Mouse (Mus musculus): Measurements from ENCODE around the gene Podn.

The Podn gene

DNA sequence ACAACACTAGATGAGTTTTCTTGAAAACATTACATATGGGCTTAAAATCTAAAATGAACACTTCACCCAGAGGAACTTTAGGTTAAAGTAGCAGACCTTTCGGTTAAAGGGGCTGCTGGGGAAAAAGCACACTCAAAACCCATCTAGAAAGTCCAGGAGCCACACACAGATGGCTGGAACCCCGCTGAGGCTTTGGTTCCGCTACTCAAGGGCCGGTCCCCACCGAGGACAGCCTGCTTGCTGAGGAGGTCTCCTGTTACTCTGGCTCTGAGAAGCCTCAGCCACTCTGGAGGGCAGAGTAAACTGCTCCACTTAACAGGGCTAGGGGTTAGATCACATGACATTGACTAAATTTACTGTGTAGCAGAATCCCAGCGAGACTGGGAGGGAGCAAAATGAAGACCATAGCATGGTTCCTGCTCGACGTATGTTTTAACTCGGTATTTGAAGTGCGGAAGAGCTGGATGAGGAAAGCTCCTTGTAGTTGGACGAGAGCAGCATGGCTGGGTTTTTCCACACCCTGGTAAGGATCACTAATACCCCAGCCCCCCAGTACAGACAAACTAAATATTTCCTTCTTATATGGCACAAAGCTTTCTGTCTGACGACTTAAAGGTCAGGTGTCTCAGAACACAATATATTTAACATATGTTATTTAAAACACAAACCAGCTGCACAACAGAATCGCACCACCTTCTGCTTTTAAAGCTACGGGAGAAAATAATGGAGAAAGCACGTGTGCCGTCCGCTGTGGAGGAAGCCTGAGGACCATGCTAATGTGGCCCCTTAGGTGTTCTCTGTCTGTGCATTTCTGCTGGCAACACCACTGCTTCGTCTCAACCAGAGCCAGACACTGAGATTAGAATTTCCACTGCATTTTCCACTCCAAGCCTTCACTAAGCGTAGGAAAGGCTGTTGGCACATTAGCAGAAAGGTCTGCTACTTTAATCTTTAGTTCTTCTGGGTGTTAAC is 50.8 kb downstream of the Podn start:
- in situ Hi-C loops (cut with MboI, MseI), result no loop called here

DNA sequence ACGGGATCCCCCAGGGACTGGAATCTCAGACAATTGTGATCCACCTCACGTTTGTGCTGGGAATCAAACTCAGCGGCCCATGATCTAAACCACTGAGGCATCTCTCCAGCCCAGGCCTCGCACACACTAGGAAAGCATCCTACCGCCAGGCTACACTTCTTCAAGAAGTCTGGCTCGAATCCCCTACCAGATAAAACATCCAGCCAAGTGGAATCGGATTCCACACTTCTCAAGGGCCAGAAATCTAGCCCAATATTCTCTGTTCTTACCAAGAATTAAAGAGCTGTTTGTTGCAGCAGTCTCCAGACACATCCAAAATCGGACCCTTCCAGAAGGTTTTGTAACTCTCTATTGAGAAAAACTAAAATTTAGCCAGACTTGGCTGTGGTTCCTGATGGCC is 59.2 kb downstream of the Podn start:
- in situ Hi-C loops (cut with MboI, MseI), result no loop called here

DNA sequence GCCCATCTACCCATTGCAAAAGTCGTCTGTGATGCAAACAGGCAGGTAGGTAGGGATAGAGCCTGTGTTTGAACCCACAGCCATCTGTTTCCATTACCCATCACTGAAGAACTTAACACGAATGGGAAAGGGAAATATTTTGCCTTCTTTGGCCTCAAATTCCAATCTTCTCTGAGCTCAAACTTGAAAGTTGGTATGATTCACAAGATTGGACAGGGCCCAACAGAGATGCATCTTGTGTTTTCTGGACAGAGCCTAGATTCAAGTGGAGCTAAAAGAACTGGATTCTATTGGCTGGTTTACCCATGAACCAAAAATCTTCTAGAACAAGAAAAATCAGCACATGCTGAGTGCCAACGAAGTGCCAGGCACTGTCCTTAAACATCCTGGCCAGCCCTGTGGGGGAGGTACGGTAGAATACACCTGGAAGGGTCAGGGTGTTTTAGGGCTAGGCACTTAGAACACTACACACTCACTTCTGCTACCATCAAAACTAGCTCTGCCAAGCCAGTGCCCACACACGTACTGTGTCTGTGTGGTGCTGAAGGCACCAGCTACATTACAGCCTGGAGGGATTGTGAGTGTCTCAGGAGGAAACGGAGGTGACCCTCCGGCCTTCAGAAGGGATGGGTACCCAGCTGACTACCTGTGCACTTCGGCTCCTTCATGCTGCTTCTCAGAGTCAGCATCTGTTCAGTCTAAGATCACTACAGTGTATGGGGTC is 63.0 kb downstream of the Podn start:
- in situ Hi-C loops (cut with MboI, MseI), result no loop called here

DNA sequence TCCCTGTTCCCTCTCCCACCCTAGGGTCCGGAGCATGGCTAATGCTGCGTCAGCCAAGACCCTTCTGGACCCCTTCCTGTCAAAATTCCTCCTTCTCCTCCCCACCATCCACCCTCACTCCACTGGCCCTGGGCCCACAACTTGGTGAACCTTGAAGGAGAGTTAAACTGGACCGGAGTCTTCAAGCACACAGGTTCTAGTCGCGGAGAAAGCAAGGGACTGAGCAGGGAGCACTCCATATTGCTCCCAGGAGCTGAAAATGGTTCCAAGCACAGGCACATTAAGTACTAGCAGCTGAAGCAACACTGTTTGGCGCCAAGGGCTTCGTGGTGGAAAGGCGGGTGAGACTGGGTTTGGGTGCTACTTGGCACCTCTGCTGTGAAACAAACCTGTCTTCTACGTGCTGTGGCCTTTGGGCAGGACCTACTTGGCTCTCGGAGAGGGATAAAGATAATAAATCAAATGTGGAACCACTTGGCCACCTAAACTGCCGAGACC is 63.8 kb downstream of the Podn start:
- in situ Hi-C loops (cut with MboI, MseI), result no loop called here

DNA sequence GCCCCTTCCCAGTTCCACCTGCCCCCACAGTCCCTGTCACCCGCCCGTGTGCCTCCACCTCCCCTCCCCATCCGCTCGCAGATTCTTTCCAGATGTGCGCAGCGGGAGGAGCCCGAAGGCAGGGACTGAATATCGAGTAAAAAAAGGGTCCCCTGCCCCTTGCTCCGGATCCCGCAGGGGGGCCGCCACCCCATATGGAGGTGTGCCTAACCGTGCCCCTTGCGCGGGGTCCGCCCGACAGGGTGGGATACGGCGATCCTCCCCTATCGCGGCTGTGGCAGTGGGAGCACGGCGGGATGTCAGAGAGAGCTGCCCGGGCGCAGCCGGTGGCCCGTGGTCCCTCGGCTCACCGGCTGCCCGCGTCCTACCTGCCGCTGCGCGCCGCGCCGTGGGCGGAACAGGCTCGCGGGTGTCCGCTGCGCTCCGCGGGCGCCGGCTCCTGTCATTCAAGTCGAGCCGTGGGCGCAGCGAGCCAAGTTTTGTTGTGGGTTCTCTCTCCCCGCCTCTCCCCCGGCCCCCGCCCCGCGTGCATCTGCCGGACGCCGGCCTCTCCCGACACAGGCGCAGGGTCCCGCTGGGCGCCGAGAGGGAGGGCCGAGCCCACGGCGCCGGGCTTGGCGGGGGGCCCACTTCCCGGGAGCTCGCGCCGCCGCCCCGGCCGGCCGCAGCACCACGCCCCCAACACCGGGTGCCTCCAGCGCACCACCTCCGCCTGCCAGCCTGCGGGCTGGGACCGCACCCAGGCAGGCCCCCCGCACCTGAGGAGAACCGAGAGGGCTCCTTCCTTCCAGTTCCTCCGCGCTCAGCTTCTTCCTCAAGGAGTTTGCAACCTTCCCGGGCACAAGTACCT is 64.5 kb downstream of the Podn start:
- in situ Hi-C loops (cut with MboI, MseI), result no loop called here

DNA sequence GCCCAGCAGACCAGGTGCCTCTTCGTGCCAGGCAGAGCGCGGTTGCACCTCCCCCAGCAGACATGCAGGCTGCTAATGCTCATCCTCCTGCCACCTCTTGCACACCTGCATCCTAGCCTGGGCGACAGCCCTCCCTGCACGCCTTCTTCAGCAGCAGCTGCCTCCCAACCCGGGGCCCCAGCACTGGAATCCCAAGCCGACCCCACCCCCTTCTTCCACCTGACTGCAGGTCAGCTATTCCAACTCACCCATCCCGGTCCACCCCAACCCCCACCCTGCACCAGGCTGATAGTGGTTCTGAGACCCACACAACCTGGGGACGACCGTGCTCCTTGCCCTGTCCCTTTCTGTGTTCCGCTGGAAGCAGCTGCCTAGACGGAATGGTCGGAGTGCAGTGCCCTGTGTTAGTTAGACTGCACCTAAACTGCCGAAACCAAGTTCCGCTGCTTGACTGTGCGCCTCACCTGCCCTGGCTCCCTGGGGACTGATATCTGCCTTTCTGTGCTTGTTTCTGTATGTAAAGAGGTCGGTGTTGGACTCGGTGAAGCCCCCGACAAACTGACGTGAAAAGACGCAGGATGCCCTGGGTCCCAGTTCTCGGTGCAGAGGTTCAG is 65.2 kb downstream of the Podn start:
- in situ Hi-C loops (cut with MboI, MseI), result no loop called here

DNA sequence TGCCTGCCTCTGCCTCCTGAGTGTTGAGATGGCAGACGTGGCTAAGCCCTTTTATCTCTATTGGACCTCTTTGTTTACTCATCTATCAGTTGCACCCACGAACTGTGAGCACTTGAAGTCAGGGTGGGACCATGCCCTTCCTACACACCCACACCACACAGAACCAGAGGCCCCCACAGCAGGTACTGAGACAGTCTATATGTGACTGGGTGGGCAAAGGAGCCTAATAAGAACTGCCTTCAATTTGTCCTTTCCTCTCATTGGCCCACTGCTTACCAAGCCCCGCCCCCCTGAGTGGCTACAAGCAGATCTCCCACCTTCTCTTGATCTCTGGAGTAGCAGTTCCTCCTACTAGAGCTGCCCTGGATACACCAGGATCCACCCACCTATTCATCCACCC is 70.1 kb downstream of the Podn start:
- in situ Hi-C loops (cut with MboI, MseI), result no loop called here

DNA sequence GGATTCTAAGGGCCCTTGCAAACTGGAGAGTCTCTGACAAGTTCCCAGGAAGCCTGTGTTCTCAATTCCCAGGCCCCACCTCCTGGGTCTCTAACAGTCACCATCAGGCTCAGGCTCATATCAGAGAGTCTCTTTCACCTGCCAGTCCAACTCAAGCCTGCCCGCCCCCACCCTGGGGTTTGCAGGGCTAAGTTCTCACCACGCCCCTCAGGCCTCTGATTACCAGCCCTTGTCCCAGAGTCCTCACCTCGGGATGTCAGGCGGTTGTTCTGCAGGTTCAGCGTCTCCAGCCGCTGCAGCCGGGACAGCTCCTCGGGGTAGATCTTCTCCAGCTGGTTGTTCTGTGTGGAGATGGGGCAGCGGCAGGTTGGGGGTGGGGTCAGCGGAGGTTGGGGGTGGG is 71.0 kb downstream of the Podn start:
- in situ Hi-C loops (cut with MboI, MseI), result no loop called here

DNA sequence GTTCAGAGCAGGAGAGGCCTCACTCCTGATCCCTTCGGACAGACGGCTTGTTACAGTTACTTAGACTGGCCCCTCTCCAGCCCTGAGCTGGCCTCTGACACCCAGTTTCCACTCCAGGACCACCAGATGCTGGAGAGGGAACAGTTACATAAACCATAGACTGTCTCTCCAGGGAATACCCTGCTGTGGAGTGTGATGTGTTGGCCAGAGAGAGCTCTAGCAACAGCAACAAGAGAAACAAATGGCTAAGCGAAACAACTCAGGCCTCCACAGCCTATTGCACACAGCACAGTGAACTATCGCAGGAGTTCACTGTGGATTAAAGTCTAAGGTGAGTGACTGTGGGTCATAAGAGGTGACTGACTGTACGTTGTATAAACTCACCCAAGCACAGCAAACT is 71.6 kb downstream of the Podn start:
- in situ Hi-C loops (cut with MboI, MseI), result no loop called here

DNA sequence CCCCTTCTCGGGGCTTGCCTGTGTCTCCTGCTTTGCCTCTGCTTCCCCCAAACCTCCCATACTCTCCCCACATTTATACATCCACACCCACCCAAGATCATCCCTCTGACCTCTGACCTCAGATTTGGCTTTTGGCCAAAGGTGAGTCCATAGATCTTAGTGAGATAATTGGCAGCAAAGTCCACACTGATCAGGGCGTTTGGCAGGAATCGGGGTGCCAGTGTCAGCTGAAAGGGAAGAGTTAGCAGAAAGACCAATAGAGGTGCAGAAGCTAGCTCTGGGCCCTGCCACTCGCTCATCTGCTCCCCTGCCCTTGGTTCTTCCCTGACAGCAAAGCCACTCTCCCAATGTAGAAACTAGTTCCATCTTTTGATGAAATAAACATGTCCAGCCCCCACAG is 73.1 kb downstream of the Podn start:
- in situ Hi-C loops (cut with MboI, MseI), result no loop called here

DNA sequence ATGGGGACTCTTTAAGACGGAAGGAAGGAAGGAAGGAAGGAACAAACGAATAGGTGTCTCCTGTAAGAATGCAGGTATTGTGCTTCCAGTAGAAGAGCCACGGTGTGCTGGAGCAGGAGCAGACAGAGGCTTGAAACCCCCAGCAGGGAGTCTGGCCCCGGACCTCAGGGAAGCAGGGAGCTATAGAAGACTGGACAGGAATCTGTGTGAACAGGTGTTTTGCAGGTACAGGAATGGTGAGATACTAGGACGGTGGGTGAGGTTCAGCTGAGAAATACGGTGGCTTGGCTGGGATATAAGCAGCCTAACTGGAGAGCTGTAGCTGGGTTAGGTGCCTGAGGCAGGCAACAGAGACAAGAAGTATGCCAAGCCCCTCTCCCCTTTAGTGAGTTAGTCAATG is 76.1 kb downstream of the Podn start:
- in situ Hi-C loops (cut with MboI, MseI), result no loop called here

DNA sequence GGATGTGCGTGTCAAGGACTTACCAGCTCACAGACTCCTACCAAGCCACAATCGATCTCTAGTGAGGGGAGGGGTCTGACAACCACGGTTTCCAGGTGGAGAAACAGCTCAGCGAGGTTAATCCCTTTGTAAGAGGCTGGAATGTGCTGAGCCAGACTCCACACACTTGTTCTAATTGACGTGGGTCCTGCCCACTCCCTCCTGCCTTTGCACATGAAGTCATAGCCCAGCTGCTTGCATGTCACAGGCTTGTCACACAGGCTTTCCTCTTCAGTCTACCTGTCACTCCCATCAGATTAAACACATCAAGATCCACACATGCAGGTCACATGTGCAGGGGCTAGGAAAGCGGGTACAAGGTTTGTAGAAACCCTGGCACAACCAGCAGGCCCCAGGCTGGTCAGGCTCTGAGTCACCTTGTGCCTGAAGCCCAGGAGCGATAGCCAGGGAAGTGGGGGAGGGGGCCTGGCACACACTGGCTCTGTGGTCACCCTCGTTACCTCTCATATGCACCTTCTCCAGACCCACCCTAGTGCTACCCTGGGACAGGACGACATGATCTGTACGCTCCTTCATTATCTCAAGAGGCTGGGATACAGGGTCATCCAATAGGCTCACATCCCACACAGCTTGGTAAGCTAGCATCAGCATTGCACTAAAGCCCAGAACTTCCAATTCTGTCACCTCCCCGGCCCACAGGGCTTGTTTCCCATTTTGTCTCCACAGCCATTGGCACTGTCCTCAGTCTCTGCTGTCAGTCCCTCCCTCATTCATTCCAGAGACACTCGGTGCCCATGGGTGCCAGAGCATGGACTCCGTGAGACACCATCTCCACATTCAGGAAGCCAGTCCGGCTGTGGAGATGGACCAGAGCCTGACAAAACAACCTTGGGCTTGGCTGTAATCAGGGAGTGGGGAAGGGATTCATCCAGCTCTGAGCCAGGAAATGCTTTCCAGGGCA is 77.0 kb downstream of the Podn start:
- in situ Hi-C loops (cut with MboI, MseI), result loop anchor here in 1 of 2 experiments (5.0 kb wide), 1 partner anchor 1143 kb away; no protein-coding TSS in a partner anchor

DNA sequence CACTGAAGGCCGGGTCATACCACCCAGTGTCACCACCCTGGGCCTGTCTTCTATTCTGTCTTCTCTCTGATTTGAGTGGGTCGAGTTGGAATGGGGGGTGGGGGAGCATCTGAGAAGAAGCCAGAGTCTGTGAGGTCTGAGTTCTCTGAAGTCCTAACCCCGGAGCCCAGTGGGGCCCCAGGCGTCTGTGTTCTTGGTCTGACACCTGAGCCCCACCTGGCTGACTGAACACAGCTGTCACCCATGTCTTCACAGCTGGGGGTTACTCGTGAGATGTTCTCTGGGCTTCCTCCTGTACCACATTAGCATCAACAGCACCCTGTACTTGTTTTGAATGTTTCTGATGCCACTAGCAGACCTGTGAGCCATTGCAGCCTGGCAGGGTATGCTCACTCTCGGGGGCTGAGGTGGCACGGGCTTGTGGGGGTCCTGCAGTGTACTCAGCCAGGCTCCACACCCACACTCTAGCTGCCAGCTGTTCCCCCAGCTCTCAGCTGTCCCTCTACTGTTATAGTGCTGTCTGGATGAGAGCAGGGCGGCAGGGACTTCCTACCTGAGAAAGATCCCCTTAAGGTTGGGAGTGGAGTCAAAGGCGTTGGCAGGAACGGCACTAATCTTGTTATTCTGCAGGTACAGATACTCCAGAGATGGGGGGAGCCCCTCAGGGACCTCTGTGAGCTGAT is 77.9 kb downstream of the Podn start:
- in situ Hi-C loops (cut with MboI, MseI), result loop anchor here in 1 of 2 experiments (5.0 kb wide), 1 partner anchor 1144 kb away; no protein-coding TSS in a partner anchor

DNA sequence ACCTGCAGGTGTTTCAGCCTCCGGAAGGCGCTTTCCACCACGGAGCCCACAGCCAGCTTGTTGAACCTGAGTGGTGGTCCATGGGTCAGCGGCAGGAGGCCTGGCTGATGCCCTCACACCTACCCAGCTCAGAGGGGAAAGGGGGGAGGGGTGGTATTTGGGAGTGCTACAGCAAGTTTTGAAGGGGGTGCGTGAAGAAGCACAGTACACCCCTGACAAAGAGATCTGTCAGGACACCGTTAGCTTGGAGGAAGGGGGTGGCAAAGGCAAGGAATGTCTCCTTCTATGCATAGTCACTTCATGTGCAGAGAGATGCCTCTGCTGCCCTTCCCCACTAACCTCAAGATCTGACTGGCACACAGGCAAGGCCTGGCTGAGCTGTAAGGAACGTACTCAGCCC is 78.4 kb downstream of the Podn start:
- in situ Hi-C loops (cut with MboI, MseI), result loop anchor here in 1 of 2 experiments (5.0 kb wide), 1 partner anchor 1144 kb away; no protein-coding TSS in a partner anchor

DNA sequence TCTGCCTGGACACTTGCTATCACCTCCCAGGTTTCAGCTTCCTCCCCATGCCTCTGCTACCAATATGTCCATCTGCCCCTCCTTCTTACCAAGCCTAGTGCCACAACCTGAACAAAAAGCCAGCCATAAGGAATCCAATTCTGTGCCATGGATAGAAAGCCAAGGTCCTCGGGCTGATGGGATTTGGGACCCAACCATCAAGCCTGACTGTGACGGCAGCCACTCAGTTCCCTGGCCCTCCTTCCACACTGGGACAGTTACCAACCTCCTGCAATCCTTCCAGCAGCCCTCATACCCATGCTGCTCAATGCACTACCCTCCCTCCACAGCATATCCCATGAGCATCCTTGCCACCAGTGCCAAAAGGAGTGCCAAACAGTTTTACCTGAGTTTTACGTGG is 79.9 kb downstream of the Podn start:
- in situ Hi-C loops (cut with MboI, MseI), result loop anchor here in 1 of 2 experiments (5.0 kb wide), 1 partner anchor 1146 kb away; no protein-coding TSS in a partner anchor

DNA sequence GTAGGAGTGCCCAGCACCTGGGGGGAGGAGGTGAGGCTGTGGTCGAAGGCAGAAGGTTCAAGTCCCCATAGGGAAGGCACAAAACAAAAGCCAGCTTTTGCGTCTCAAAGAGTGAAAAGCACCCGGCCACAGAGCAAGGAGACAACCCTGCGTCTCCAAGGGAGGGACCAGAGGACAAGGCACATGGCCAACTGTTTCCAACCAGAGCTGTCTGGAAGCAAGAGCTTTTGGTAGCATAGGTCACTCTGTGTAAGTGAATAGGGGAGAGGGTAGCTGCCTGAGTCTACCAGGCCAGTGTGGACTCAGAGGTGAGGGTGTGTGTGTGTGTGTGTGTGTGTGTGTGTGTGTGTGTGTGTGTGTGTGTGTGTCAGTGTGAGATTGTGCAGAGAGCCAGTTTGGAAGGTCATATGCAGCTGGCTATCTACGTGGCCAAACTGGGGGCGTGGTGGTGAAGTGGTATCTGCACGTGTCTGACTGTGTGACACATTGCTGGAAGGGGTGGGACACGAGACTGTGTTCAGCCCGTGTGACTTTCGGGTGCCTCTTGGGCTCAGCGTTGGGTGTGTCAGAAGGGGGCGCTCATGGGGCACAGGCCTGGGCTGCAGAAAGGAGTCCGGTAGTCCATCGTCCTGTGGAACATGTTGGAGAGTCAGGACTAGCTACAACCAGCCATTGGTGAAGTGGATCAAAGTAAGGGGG is 81.0 kb downstream of the Podn start:
- in situ Hi-C loops (cut with MboI, MseI), result loop anchor here in 1 of 2 experiments (5.0 kb wide), 1 partner anchor 1147 kb away; no protein-coding TSS in a partner anchor

DNA sequence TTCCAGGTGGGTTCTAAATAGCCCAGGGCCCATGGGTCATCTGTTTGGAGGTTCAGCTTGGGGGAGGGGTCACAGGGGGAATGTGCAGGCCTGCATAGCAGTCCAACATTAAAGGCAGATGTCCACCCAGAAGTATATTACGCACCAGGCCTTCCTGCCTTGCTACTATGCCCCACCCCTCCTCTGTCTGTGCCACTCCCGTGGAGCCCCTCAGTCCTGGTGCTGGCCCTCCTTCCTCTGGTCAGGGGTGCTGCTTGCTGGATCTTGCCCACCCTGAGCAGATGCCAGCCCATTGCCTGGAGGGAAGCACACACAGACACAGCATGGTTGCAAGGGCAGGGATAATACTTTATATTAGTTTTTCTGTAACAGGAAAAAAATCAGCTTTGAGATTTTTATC is 81.8 kb downstream of the Podn start:
- in situ Hi-C loops (cut with MboI, MseI), result no loop called here

DNA sequence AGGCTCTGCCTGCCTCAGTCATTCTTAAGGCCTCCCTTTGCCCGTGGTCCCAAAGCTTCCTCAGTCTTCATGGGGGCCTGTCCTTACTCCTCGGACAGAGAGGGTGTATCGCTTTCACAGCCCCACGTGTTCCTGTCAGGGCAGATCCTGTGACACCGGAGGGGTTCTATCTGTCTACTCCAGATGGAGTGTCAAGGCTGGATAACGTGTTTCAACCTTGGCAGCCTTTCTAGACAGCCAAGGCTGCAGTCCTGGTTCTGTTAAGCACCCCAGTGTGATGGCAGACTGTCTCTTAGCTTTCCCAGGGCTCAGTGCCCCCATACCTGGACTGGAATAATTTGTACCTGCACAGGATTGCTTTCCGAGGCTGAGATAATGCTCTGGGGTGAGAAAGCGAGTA is 87.7 kb downstream of the Podn start:
- in situ Hi-C loops (cut with MboI, MseI), result no loop called here

Data from T-helper 17 cell (primary cell).